Mouse (Mus musculus): Measurements from ENCODE around the gene Msgn1.

- no peak for TF ChIP-seq USF1 (IDR thresholded peaks at IDR 0.05; ENCODE audit: low read depth)
- no peak for TF ChIP-seq MYOG (IDR thresholded peaks at IDR 0.05; ENCODE audit: control insufficient read depth, extremely low read depth, insufficient read length)
- no peak for TF ChIP-seq MYOD1 (IDR thresholded peaks at IDR 0.05; ENCODE audit: control insufficient read depth, insufficient read length, low read depth)
- TF ChIP-seq CTCF (IDR thresholded peaks at IDR 0.05; ENCODE audit: control insufficient read depth, insufficient read depth, insufficient read length): no peak
Measured at GRCm38 (mm10) chr12:11247460-11247859, 38.7 kb upstream of the Msgn1 start.
